Mouse (Mus musculus): ENCODE data around the gene Dmwd.

Gene Dmwd

GRCm38 (mm10) chr7:19119631-19120429 lies 43.8 kb downstream of the Dmwd start, which contains the start of gene Fbxo46:
TSS of gene Fbxo46 (plus strand) at chr7:19119859.
- in situ Hi-C loops (cut with MboI; ENCODE audit: low pct_unique_long_range_greater_than_20kb in 1 of 2, low sequenced_read_pairs in 2 of 2, unreplicated experiment in 1 of 2) = no loop called here

- in situ Hi-C loops (cut with MboI; ENCODE audit: low pct_unique_long_range_greater_than_20kb in 1 of 2, low sequenced_read_pairs in 2 of 2, unreplicated experiment in 1 of 2) = no loop called here
Observed at GRCm38 (mm10) chr7:19121686-19122085, 45.7 kb downstream of the Dmwd start.

GRCm38 (mm10) chr7:19124713-19125112 lies 48.7 kb downstream of the Dmwd start:
- in situ Hi-C loops (cut with MboI; ENCODE audit: low pct_unique_long_range_greater_than_20kb in 1 of 2, low sequenced_read_pairs in 2 of 2, unreplicated experiment in 1 of 2) = no loop called here

- in situ Hi-C loops (cut with MboI; ENCODE audit: low pct_unique_long_range_greater_than_20kb in 1 of 2, low sequenced_read_pairs in 2 of 2, unreplicated experiment in 1 of 2) = no loop called here
Observed at GRCm38 (mm10) chr7:19127744-19128143, 51.7 kb downstream of the Dmwd start.

GRCm38 (mm10) chr7:19129396-19129795 lies 53.4 kb downstream of the Dmwd start:
- in situ Hi-C loops (cut with MboI; ENCODE audit: low pct_unique_long_range_greater_than_20kb in 1 of 2, low sequenced_read_pairs in 2 of 2, unreplicated experiment in 1 of 2) = no loop called here

GRCm38 (mm10) chr7:19130657-19131056 lies 54.6 kb downstream of the Dmwd start:
- in situ Hi-C loops (cut with MboI; ENCODE audit: low pct_unique_long_range_greater_than_20kb in 1 of 2, low sequenced_read_pairs in 2 of 2, unreplicated experiment in 1 of 2) = no loop called here

- in situ Hi-C loops (cut with MboI; ENCODE audit: low pct_unique_long_range_greater_than_20kb in 1 of 2, low sequenced_read_pairs in 2 of 2, unreplicated experiment in 1 of 2) = no loop called here
Observed at GRCm38 (mm10) chr7:19131324-19131848, 55.4 kb downstream of the Dmwd start.
